Mouse (Mus musculus) testis, adult 2 months (tissue): ENCODE data around the gene Serpina3a.

Experiments
- CTCF ChIP-seq: fragments of 200-500 bp; IDR thresholded peaks from 2 replicates; pipeline ENCODE4 v1.5.1; 2012; ENCODE audit warnings: low read depth, mild to moderate bottlenecking, inconsistent platforms, low read length, moderate library complexity; ENCODE audit not compliant: control insufficient read depth, insufficient read depth, insufficient replicate concordance
- POLR2A ChIP-seq: fragments of 200-500 bp; IDR thresholded peaks from 2 replicates; pipeline ENCODE4 v1.6.1; 2012; ENCODE audit warnings: low read depth, mild to moderate bottlenecking, inconsistent platforms, low read length, moderate library complexity; ENCODE audit not compliant: control insufficient read depth

GRCm38 (mm10) chr12:104151989-104152388 lies 39.5 kb downstream of the Serpina3a start:
- TF ChIP-seq CTCF (no peak), POLR2A (no peak)
